Mouse (Mus musculus): ENCODE data around the gene 1110065P20Rik.

The 1110065P20Rik gene

GRCm38 (mm10) chr4:124847573-124847972 is 3.4 kb downstream of the 1110065P20Rik start:
- intact Hi-C loops (cut with DNase I), result loop anchor here (1.0 to 10.0 kb wide), 2 partner anchors 45 to 913 kb away; partner anchors contain the start of gene Mtf1

GRCm38 (mm10) chr4:124843493-124843892 is 7.5 kb downstream of the 1110065P20Rik start:
- intact Hi-C loops (cut with DNase I), result loop anchor here (10.0 kb wide), 1 partner anchor 909 kb away; no protein-coding TSS in a partner anchor

GRCm38 (mm10) chr4:124840998-124841397 is 10.0 kb downstream of the 1110065P20Rik start:
- intact Hi-C loops (cut with DNase I), result loop anchor here (10.0 kb wide), 1 partner anchor 906 kb away; no protein-coding TSS in a partner anchor

- intact Hi-C loops (cut with DNase I), result no loop called here
Observed at GRCm38 (mm10) chr4:124838035-124838700, 12.8 kb downstream of the 1110065P20Rik start.

- intact Hi-C loops (cut with DNase I), result no loop called here
Observed at GRCm38 (mm10) chr4:124832796-124833195, 18.2 kb downstream of the 1110065P20Rik start.

- intact Hi-C loops (cut with DNase I), result no loop called here
Observed at GRCm38 (mm10) chr4:124829671-124830070, 21.3 kb downstream of the 1110065P20Rik start.

GRCm38 (mm10) chr4:124825371-124825965 is 25.5 kb downstream of the 1110065P20Rik start:
- intact Hi-C loops (cut with DNase I), result no loop called here

- intact Hi-C loops (cut with DNase I), result no loop called here
Observed at GRCm38 (mm10) chr4:124824967-124825366, 26.0 kb downstream of the 1110065P20Rik start.

- intact Hi-C loops (cut with DNase I), result no loop called here
Observed at GRCm38 (mm10) chr4:124818832-124819231, 32.2 kb downstream of the 1110065P20Rik start.

GRCm38 (mm10) chr4:124817803-124818202 is 33.2 kb downstream of the 1110065P20Rik start:
- intact Hi-C loops (cut with DNase I), result no loop called here

- intact Hi-C loops (cut with DNase I), result no loop called here
Observed at GRCm38 (mm10) chr4:124815901-124816300, 35.1 kb downstream of the 1110065P20Rik start.

- intact Hi-C loops (cut with DNase I), result no loop called here
Observed at GRCm38 (mm10) chr4:124811347-124811975, 39.5 kb downstream of the 1110065P20Rik start.

- intact Hi-C loops (cut with DNase I), result no loop called here
Observed at GRCm38 (mm10) chr4:124810056-124810455, 40.9 kb downstream of the 1110065P20Rik start.

- intact Hi-C loops (cut with DNase I), result no loop called here
Observed at GRCm38 (mm10) chr4:124809136-124809883, 41.7 kb downstream of the 1110065P20Rik start.

- intact Hi-C loops (cut with DNase I), result no loop called here
Observed at GRCm38 (mm10) chr4:124808511-124808910, 42.5 kb downstream of the 1110065P20Rik start.

GRCm38 (mm10) chr4:124803406-124803805 is 47.6 kb downstream of the 1110065P20Rik start:
- intact Hi-C loops (cut with DNase I), result no loop called here

GRCm38 (mm10) chr4:124802309-124803260 is 48.4 kb downstream of the 1110065P20Rik start:
- intact Hi-C loops (cut with DNase I), result loop anchor here (1.0 kb wide), 1 partner anchor 45 kb away; no protein-coding TSS in a partner anchor

- intact Hi-C loops (cut with DNase I), result loop anchor here (1.0 kb wide), 1 partner anchor 46 kb away; no protein-coding TSS in a partner anchor
Observed at GRCm38 (mm10) chr4:124801552-124802308, 49.3 kb downstream of the 1110065P20Rik start, which contains the start of gene Mtf1. Gene Mtf1 (plus strand): TSS chr4:124802104.

All from adrenal gland (tissue).